Mouse (Mus musculus) hindbrain, embryonic 10.5 days (tissue): ENCODE measurements around the gene Cacna1a. TPM values are rescaled to one million over a fixed set of nuclear protein-coding genes. Genes with fewer than 3 reads are reported as not detected.
"Not testable (repeated sequence)": the region's sequence is repeated elsewhere in the genome, so short reads cannot be mapped to it uniquely, and the experiment has no call there.

Source experiments
- DNase-seq: peaks from one replicate; pipeline ENCODE4 v3.0.0-alpha.2; 2017; ENCODE audit warnings: low spot score
- H3K27ac ChIP-seq: fragments of 300-500 bp; sonication (generic); 2 replicates; pipeline ENCODE4 v1.5.1; 2016; ENCODE audit warnings: mild to moderate bottlenecking, moderate library complexity
- H3K27me3 ChIP-seq: fragments of 300-500 bp; sonication (generic); 2 replicates; pipeline ENCODE4 v1.6.1; 2016; ENCODE audit warnings: mild to moderate bottlenecking; ENCODE audit not compliant: poor library complexity, insufficient read depth, severe bottlenecking
- H3K36me3 ChIP-seq: fragments of 300-500 bp; sonication (generic); 2 replicates; pipeline ENCODE4 v1.6.1; 2016; ENCODE audit warnings: mild to moderate bottlenecking, moderate library complexity
- H3K4me1 ChIP-seq: fragments of 300-500 bp; sonication (generic); replicated peaks from 2 replicates; pipeline ENCODE4 v1.6.1; 2016; ENCODE audit warnings: mild to moderate bottlenecking
- H3K4me3 ChIP-seq: fragments of 300-500 bp; sonication (generic); 2 replicates; pipeline ENCODE4 v1.5.1; 2016; ENCODE audit warnings: mild to moderate bottlenecking, moderate library complexity
- H3K9me3 ChIP-seq: fragments of 300-500 bp; sonication (generic); 2 replicates; pipeline ENCODE4 v1.6.1; 2016; ENCODE audit warnings: mild to moderate bottlenecking, moderate library complexity
- WGBS: fragments of 180-500 bp; shearing (Covaris S2); methylation state at CpG from one replicate; pipeline ENCODE4 v1.1.7; 2016; 5-methylcytosine and 5-hydroxymethylcytosine counted together
- polyA plus RNA-seq: library from polyadenylated mRNA; unstranded; fragments of >200 nt; fragmentation: Nextera tagmentation; extraction: Ambion mirVana; gene quantifications from 2 replicates; pipeline ENCODE4 v1.2.1, GENCODE M21; 2016

Gene Cacna1a
- polyA plus RNA-seq, 1 experiment from 2014 or later, result 7.3 TPM

- Histone ChIP-seq H3K27ac (no peak overlapping the region), H3K36me3 (0 out of 2 replicates have a peak, but pooled peaks cover 5% of the 10 kb centered on the region), H3K9me3 (no peaks in the 10 kb centered on the region), H3K27me3 (peaks cover 27% of the 10 kb centered on the region), H3K4me3 (no peak overlapping the region), H3K4me1 (peaks cover 14% of the 10 kb centered on the region)
- WGBS, result 77% methylated on average over 8 of the region's 8 CpGs
- no peak for DNase-seq
Measured at GRCm38 (mm10) chr8:84621102-84621625, 232.9 kb downstream of the Cacna1a start.

- WGBS, result 79% methylated on average over 4 of the region's 4 CpGs
- H3K4me3 ChIP-seq, result not testable (repeated sequence)
Measured at GRCm38 (mm10) chr8:84623425-84623824, 235.2 kb downstream of the Cacna1a start.

GRCm38 (mm10) chr8:84629586-84629985 is 241.3 kb downstream of the Cacna1a start:
- Histone ChIP-seq H3K9me3 (no peaks in the 10 kb centered on the region), H3K27ac (no peak overlapping the region), H3K4me3 (no peak overlapping the region), H3K36me3 (peaks cover 10% of the 10 kb centered on the region; the same call in 1 of the 2 replicates), H3K4me1 (peaks cover 16% of the 10 kb centered on the region), H3K27me3 (no peaks in the 10 kb centered on the region)
- WGBS, result 81% methylated on average over 11 of the region's 11 CpGs
- DNase-seq, result no peak

More at GRCm38 (mm10) chr8:84623425-84623824, 235.2 kb downstream of the Cacna1a start:
- not testable (repeated sequence) for H3K4me1 ChIP-seq, H3K9me3 ChIP-seq, DNase-seq, H3K27ac ChIP-seq, H3K27me3 ChIP-seq, H3K36me3 ChIP-seq

- Histone ChIP-seq H3K27ac (no peak overlapping the region), H3K27me3 (no peaks in the 10 kb centered on the region), H3K9me3 (no peaks in the 10 kb centered on the region), H3K4me3 (no peak overlapping the region), H3K36me3 (peaks cover 10% of the 10 kb centered on the region; the same call in 1 of the 2 replicates), H3K4me1 (peaks cover 22% of the 10 kb centered on the region)
- WGBS, result 90% methylated on average over 4 of the region's 4 CpGs
- DNase-seq, result no peak
Measured at GRCm38 (mm10) chr8:84630145-84630544, 241.9 kb downstream of the Cacna1a start.

GRCm38 (mm10) chr8:84631813-84632212 is 243.6 kb downstream of the Cacna1a start:
- WGBS, result 93% methylated on average over 4 of the region's 4 CpGs
- Histone ChIP-seq H3K27ac (no peak overlapping the region), H3K9me3 (no peaks in the 10 kb centered on the region), H3K4me3 (no peak overlapping the region), H3K27me3 (peaks cover 7% of the 10 kb centered on the region; the same call in 1 of the 2 replicates), H3K36me3 (peaks cover 10% of the 10 kb centered on the region; the same call in 1 of the 2 replicates), H3K4me1 (peaks cover 36% of the 10 kb centered on the region)
- no peak for DNase-seq

- H3K4me3 ChIP-seq, result no peak overlapping the region
- 47% methylated on average over 10 of the region's 10 CpGs for whole genome bisulfite sequencing
- DNase-seq, result no peak
- H3K27me3 ChIP-seq, result peaks cover 10% of the 10 kb centered on the region; the same call in 1 of the 2 replicates
- no peaks in the 10 kb centered on the region for H3K9me3 ChIP-seq
- H3K4me1 ChIP-seq, result peaks cover 51% of the 10 kb centered on the region
- H3K27ac ChIP-seq, result peak overlapping the region; percentile 86
- H3K36me3 ChIP-seq, result peaks cover 10% of the 10 kb centered on the region; the same call in 1 of the 2 replicates
Measured at GRCm38 (mm10) chr8:84633841-84634584, 245.8 kb downstream of the Cacna1a start.

GRCm38 (mm10) chr8:84634849-84635304 is 246.6 kb downstream of the Cacna1a start:
- peak overlapping the region; percentile 86 for H3K27ac ChIP-seq
- WGBS, result 35% methylated on average over 9 of the region's 9 CpGs
- DNase-seq, result peak; percentile 65

GRCm38 (mm10) chr8:84635397-84636050 is 247.3 kb downstream of the Cacna1a start:
- H3K4me3 ChIP-seq, result peak overlapping the region; percentile 28
- DNase-seq, result no peak
- peak overlapping the region; percentile 86 for H3K27ac ChIP-seq
- H3K9me3 ChIP-seq, result no peaks in the 10 kb centered on the region
- 0 out of 2 replicates have a peak, but pooled peaks cover 4% of the 10 kb centered on the region for H3K36me3 ChIP-seq
- 64% methylated on average over 14 of the region's 14 CpGs for WGBS
- peaks cover 57% of the 10 kb centered on the region for H3K4me1 ChIP-seq
- H3K27me3 ChIP-seq, result peaks cover 10% of the 10 kb centered on the region; the same call in 1 of the 2 replicates

More at GRCm38 (mm10) chr8:84634849-84635304, 246.6 kb downstream of the Cacna1a start:
- Histone ChIP-seq H3K4me1 (peaks cover 51% of the 10 kb centered on the region), H3K9me3 (no peaks in the 10 kb centered on the region), H3K27me3 (peaks cover 10% of the 10 kb centered on the region; the same call in 1 of the 2 replicates), H3K4me3 (peak overlapping the region; percentile 28), H3K36me3 (peaks cover 6% of the 10 kb centered on the region; the same call in 1 of the 2 replicates)

GRCm38 (mm10) chr8:84636051-84636691 is 247.9 kb downstream of the Cacna1a start:
- H3K4me1 ChIP-seq, result peaks cover 60% of the 10 kb centered on the region
- H3K36me3 ChIP-seq, result 0 out of 2 replicates have a peak, but pooled peaks cover 4% of the 10 kb centered on the region
- no peak for DNase-seq
- H3K27ac ChIP-seq, result peak overlapping the region; percentile 86
- no peaks in the 10 kb centered on the region for H3K9me3 ChIP-seq
- no peak overlapping the region; the same call in 1 of the 2 replicates for H3K4me3 ChIP-seq
- peaks cover 10% of the 10 kb centered on the region; the same call in 1 of the 2 replicates for H3K27me3 ChIP-seq
- 88% methylated on average over 17 of the region's 17 CpGs for WGBS

- Histone ChIP-seq H3K4me3 (peak overlapping the region; percentile 65), H3K4me1 (peaks cover 64% of the 10 kb centered on the region), H3K9me3 (no peaks in the 10 kb centered on the region), H3K27ac (peak overlapping the region; percentile 95), H3K27me3 (peaks cover 10% of the 10 kb centered on the region; the same call in 1 of the 2 replicates), H3K36me3 (no peaks in the 10 kb centered on the region)
- 37% methylated on average over 8 of the region's 8 CpGs for WGBS
- DNase-seq, result no peak
Measured at GRCm38 (mm10) chr8:84637946-84638554, 249.8 kb downstream of the Cacna1a start.

GRCm38 (mm10) chr8:84638555-84639161 is 250.4 kb downstream of the Cacna1a start:
- peaks cover 58% of the 10 kb centered on the region for H3K4me1 ChIP-seq
- under 1% methylated on average over 52 of the region's 52 CpGs for WGBS

More at GRCm38 (mm10) chr8:84638555-84639161, 250.4 kb downstream of the Cacna1a start:
- H3K9me3 ChIP-seq, result no peaks in the 10 kb centered on the region
- DNase-seq, result peak; percentile 51
- peaks cover 10% of the 10 kb centered on the region; the same call in 1 of the 2 replicates for H3K27me3 ChIP-seq
- H3K4me3 ChIP-seq, result peak overlapping the region; percentile 65
- no peaks in the 10 kb centered on the region for H3K36me3 ChIP-seq
- H3K27ac ChIP-seq, result peak overlapping the region; percentile 95
